Mouse (Mus musculus) testis, adult 2 months (tissue): ENCODE results near the gene Samd4b.

ENCODE experiments used
- CTCF ChIP-seq: fragments of 200-500 bp; IDR thresholded peaks from 2 replicates; pipeline ENCODE4 v1.5.1; 2012; ENCODE audit warnings: low read depth, mild to moderate bottlenecking, inconsistent platforms, low read length, moderate library complexity; ENCODE audit not compliant: control insufficient read depth, insufficient read depth, insufficient replicate concordance
- POLR2A ChIP-seq: fragments of 200-500 bp; IDR thresholded peaks from 2 replicates; pipeline ENCODE4 v1.6.1; 2012; ENCODE audit warnings: low read depth, mild to moderate bottlenecking, inconsistent platforms, low read length, moderate library complexity; ENCODE audit not compliant: control insufficient read depth

GRCm38 (mm10) chr7:28436271-28436904, 161.6 kb downstream of the Samd4b start:
- peak; percentile 64; the same call in 1 of the 2 replicates for TF ChIP-seq POLR2A
- peak; percentile 70; the same call in 1 of the 2 replicates for TF ChIP-seq CTCF
